17 mouse cellular contexts compared by ENCODE assay signal in genomic region chr1:119438105-119438637, GRCm38 (mm10). TPM values are rescaled to one million over a fixed set of nuclear protein-coding genes. Genes with fewer than 3 reads are reported as not detected.
"Had no signal": no experiment of that assay in that cellular context is flagged by ENCODE, and none has a peak within 500 bp of the region (broad histone marks: within the 10 kb centered on the region; RNA-seq: fewer than 3 reads in every experiment).

No protein-coding gene starts in this region.

- H3K9ac ChIP-seq: neural tube, embryonic 13.5 days; neural tube, embryonic 15.5 days; stomach, embryonic 15.5 days had no signal

- H3K4me2 ChIP-seq: neural tube, embryonic 13.5 days; neural tube, embryonic 15.5 days; stomach, embryonic 15.5 days had no signal

- H3K27me3 ChIP-seq: neural tube, embryonic 13.5 days; neural tube, embryonic 15.5 days; stomach, embryonic 15.5 days had no signal

- H3K4me1 ChIP-seq: neural tube, embryonic 13.5 days; neural tube, embryonic 15.5 days; stomach, embryonic 15.5 days had no signal

- H3K27ac ChIP-seq: neural tube, embryonic 13.5 days; neural tube, embryonic 15.5 days; stomach, embryonic 15.5 days; stomach, postnatal 0 days had no signal

- H3K4me3 ChIP-seq: neural tube, embryonic 13.5 days; neural tube, embryonic 15.5 days; stomach, embryonic 15.5 days had no signal

- H3K36me3 ChIP-seq: neural tube, embryonic 13.5 days; neural tube, embryonic 15.5 days; stomach, embryonic 15.5 days had no signal

- H3K9me3 ChIP-seq: neural tube, embryonic 13.5 days; neural tube, embryonic 15.5 days; stomach, embryonic 15.5 days had no signal

- DNase-seq: retina, postnatal 1 day; right cerebral cortex, adult 18-20 months; right cerebral cortex, postnatal 14 days; right cerebral cortex, postnatal 25 days; right cerebral cortex, postnatal 4 days; spleen, adult 18-20 months; thymus, adult 18-20 months; thymus, adult 2 months; thymus, postnatal 14 days; thymus, postnatal 25 days; thymus, postnatal 36 days; thymus, postnatal 4 days had no signal

RNA-seq across cellular contexts. Expression of gene Inhbb, which starts 16.1 kb away (rescaled TPM):
- total RNA-seq: neutrophil, adult 5-6 weeks had no signal
